Mouse (Mus musculus): ENCODE measurements at regions not wholly inside any gene's neighbourhood (a gene's known extent, or its start where the extent isn't known, plus 50 kb on each side); places are given as distances from the start of the nearest gene placed in this dataset.

DNA sequence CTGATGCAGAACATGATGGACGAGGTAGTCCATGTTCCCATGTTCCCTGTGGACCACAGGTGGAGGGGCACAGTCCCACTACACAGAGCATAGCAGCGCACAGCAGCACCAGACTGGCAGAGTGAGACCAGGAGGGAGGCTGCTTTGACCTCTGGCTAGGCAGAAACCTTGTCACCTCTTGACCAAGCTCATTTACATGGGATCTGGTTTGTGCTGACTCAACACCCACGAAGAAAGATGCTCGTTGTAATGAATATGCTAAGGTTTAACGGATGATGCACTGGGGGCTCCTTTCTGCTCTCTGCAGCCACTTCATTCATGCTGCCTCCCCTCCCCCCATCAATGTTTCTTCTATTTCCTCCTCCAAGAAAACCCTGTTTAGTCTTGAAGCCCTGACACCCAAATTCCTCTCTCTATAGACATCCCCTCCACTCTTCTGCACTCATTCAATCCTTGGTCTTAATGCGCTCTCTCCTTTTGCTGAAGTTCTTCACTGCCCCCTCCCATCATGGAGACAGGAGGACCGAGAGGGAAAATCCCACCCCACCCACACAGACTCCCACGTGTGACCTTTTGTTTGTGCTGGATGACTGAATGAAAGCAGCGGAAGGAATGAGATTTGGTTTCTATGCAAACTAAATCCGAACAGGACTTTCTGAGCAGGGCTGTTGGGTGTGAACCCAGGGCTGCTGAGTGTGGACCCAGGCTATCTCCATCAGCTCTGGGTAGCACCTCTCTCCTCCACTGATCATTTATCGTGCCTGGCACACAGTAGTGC is 156.6 kb upstream of the Spdye4c start:
- DNase-seq (ENCODE audit: low spot score), result no peak

DNA sequence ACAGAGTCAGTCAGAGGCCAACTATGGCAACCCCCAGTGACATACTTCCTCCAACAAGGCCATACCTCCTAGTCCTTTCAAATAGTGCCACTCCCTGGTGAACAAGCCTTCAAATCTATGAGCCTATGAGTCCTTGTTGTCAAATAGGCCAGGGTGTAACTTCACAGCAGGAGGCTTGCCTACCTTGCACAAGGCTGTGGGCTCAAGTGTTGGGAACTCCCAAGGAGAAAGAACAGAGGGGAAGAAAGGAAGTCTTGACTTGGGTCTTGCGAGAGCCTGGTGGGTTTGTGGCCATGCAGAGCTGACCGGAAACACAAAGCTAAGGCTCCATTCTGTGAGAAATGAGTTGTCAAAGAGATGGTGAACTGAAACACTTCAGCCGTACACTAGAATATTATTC is 154.6 kb upstream of the Spdye4c start:
- no peak for DNase-seq (ENCODE audit: low spot score)

DNA sequence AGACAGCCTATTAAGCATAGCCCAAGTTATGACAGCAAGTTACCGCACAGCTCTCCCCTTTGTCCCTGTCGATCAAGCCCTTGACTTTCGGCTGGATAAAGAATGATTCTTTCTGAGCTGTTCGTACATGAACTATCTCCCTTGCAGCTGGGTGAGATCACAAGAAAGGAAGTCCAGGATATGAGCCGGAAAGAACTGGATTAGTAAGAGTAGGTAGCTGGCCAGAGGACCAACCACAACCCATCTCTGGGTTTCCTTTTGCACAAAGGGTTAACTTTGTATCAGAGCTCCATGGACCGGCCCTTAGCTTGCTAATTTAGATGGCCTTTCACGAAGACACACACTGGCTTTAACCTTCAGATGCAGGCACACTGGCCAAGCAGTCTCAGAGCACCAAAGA is 153.3 kb upstream of the Spdye4c start:
- no peak for DNase-seq (ENCODE audit: low spot score)

DNA sequence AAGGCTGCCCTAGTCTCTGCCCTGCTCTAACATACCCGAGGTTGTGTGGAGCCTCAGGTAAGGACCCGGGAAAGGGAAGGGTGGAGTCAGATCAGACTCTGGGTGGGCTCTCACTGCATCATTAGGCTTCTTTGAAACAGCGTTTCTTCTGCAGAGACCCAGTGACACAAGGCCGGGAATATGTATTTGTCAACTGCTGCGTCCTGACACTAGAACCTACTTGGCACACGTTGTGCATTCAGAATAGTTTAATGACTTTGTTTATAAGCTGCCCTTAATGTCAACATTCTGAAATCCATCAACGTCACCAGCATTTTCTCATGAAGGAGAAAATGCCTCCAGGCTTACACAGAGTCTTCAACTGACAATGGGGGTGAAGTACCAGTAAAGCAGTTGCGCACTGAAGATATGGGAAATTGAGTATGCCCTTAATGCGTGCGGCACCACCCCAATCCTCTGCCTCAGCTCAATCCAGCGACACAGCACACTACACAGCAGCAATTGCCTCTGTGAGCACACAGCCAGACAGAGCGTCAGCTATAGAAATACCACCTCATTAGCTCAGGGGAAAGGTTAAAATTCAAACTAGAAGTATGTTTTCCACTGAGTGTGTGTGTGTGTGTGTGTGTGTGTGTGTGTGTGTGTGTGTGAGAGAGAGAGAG is 152.7 kb upstream of the Spdye4c start:
- DNase-seq (ENCODE audit: low spot score), result no peak

DNA sequence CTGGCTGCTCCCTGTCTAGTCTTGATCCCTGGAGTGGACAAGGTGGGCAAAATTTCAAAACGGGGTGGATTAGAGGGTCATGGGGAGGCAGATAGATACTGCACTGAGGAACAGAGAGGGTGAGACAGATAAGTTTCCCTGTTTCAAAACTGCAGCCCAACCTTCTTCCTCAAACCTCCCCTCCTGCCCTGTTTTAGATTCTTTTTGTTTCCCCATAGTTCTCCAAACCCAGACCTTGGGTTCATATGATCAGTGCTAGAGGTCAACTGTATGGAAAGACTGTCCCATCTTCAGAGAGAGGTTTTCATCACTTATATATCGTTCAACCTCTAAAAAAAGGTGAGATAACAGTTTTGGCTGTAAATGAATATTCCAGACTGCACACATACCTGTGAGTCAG is 152.1 kb upstream of the Spdye4c start:
- DNase-seq (ENCODE audit: low spot score), result no peak

DNA sequence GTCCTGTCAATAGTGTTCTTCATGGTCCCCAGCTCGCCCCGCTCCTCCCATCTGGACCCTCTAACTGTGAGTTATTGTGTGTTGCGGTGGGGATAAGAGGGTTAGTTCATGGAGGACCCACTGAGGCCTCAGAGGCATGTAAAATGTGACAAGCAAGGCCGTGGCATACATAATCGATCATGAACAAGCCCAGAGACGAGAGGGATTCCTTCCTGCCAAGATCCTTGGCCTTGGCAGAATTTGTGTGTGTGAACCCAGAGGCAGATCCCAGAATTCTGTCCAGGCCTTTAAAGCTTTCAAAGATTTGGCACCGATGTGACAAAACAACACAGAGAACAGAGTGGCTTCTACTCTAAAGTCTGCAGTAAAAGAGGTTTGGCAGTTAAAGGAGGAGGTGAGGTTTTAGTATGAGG is 146.4 kb upstream of the Spdye4c start:
- DNase-seq (ENCODE audit: low spot score), result no peak

DNA sequence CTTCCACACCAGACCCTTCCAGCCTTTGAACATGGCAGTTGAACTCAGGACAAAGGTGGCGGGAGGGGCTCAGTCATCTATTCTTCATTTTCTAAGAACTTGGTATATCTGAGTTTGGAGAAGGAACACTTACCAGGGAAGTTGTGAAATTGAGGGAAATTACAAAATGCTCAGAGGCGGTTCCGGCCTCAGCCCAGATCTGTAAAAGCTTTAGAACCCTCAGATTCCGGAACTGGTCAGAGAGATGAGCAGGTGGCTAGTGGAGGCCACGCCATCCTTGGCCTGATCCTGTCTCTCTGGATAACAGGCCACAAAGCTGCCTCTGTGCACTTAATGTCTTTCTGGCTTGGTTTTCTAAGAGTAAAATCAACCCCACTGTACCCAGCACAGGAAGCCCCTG is 145.6 kb upstream of the Spdye4c start:
- no peak for DNase-seq (ENCODE audit: low spot score)

DNA sequence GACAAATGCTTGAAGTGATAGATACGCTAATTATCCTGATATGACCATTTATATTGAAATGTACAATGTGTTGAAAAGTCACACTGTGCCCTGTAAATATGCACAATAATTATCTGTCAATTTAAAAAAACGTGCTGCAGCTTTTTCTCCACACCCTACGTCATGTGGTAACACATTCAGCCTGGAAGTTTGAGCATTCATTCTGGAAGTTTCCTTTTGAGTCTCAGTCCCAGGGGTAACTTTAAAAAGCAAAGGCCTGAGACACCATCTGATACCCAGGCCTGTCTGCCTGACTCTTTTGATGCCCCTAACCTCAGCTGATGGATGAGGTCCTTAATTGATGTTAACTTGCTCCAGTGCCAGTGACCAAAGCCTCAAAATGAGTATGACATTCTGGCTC is 141.7 kb upstream of the Spdye4c start:
- no peak for DNase-seq (ENCODE audit: low spot score)

DNA sequence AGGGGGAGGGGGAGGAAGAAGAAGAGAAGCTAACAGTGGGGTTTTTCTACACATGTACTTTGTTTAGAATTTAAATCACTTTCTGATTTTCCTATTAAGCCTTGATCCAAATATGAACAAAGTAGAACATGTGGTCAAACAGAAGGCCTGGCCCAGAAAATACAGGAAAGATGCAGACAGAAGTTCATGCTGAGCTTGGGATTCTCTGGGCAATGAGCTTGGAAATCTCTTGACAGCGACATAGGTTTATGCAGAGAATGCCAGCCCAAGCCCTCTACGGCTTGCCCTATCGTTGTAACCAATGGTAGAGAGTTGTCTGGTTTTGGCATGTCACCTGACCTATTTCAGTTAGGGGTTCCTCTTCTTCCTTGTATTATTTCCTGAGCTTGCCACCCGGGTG is 141.0 kb upstream of the Spdye4c start:
- no peak for DNase-seq (ENCODE audit: low spot score)

DNA sequence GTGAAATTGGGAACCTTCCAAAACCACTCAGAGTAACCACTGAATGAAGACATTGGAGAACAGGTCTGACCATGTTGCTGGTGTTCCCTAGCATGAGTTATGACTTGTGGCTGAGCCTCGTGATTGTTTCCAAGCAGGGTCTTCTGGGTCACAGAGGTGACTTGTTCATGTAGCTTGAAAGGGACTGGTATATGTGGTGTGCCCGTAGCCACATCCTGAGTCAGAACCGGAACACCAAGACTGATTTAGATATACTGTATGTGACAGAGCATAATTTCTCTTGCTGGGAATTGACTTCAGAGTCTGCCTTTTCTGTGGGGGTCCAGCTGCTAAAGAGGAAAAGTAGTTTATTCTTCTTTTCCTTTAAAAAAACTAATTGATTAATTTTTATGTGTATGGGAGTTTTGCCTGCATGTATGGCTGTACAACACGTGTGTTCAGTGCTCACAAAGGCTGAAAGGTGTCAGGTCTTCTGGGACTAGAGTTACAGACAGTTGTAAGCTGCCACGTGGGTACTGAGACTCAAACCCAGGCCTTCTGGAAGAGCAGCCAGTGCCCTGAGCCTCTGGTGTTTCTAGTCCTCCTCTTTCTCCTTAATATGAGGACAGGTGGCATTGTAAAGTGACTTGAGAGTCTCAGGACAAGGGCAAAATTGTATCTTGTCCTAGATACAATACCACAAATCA is 139.3 kb upstream of the Spdye4c start:
- DNase-seq (ENCODE audit: low spot score), result no peak

DNA sequence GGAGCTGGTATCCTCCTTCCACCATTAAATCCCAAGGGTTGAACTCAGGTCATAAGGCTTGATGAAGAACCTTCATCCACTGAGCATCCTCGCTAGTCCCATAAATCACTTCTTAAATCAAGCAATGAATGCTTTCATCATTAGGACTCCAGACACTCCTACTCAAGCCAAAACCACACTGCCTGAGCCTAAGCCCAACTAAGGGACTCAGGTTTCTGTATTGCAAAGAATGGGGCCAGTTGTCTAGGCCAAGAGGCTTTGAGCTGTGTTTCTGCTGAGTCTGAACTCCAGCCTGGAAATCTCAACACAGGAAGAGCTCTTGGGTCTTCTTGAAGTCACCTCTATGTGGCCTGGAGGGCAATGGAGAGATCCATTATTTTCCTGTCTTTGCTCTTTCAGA is 138.4 kb upstream of the Spdye4c start:
- no peak for DNase-seq (ENCODE audit: low spot score)

DNA sequence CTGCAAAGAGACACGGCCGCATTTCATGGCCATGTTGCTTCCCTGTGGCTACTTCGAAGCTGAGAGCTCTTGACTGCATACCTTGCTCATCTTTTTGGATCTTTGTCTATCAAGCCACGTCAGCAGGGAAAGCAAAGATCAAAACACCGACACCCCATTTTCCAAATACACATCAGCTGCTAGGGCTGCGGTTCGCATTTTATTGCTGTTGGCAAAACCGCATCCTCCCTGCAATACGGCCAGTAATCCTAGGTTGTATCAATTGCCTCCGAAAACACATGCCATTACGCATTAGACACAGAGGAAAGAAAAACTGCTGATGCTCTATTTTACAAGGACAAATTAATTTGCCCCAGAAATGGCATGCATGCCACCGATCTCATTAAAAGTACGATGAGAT is 136.5 kb upstream of the Spdye4c start:
- DNase-seq (ENCODE audit: low spot score), result no peak

DNA sequence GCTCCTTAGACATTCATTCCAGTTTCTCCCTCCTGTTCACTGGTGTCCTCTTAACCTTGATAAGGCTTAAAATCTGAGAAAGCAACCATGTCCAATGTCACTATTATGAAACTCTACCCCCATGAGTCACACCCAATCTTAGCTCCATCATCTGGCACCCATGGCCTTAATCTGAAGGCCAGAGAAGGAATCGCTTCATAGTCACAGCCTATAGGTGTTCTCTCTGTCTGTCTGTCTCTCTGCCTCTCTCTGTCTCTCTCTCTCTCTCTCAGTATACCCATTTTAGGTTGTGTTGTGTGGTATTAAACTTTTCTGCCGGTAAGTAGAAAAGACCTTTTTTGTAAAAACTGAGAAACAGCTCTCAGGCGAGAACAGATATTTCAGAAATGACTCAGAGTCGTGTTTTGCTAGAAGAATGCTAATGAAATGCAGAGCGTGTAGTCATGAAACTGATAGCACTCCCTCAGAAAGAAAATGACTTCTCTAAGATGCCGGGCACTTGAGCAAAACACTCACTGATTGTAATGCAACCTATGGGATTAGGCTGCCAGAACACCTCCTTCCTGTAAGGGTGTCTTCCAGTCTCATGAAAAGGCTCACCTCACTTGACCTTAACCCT is 133.3 kb upstream of the Spdye4c start:
- DNase-seq (ENCODE audit: low spot score), result no peak

DNA sequence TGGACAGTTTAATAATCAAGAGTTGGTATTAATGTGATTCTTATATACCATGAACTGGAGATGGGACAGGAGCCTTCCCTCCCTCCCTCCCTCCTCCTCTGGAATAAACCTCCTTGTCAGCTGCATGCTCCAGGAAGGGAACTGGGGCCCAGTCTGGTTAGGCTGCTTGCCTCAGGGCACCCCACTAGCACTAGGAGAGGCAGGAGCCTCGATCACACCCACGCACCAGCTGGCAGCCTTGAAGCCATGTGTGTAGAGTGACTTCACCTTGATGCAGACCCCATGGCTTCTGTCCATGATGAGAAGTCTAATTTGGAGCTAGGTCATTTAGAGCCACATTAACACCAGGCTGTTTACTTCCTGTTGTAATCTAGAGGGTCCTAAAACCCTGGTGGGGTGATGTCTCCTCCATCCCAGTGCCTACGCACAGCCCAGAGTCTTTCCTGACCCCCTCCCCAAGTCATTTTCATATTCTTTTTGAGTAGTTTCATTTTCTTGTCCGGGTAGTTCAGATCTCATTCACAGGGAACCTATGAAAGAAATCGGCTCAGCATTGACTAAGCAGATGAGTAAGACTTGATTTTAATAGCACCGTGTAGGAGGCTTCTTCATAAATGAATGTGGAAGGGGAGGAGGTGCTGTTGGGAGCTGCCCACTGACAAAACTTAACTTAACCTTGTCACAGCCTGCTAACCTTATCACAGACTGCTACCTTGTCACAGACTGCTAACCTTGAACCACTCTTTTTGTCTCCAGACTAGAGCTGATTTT is 125.6 kb upstream of the Spdye4c start:
- no peak for DNase-seq (ENCODE audit: low spot score)

DNA sequence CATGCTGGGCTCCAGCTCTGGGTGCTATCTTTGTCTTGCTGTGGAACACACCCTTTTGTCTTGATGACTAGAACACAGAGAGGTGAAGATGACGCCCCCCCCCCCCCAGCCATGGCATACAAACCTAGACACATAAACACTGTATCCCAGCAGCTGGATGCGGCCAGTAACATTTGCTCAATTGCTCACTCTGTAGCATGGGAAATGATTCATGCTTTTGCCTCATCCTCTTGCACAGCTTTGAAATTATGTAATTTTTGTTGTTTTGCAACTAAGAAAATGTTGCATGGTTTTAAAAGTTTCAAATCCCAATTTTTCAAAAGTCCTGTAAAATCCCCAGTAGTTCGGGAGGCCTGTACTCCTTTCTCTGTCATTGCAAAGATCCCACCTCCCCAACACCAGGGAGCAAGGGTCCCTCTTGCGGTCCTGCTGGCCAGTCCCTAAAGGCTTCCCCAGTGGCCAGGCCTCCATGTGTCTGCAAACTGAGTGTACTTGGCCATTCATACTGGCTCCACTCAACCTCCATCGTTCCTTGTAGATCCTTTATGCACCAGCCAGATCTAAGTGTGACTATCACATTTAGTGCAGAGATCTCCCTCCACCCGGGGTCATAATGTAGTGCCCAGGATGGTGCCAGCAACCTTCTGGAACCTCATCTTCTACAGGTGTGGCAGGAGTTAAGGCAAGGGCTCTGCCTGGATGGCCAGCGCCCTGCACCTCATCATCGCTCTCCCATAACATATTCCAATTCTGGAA is 123.3 kb upstream of the Spdye4c start:
- DNase-seq (ENCODE audit: low spot score), result no peak

DNA sequence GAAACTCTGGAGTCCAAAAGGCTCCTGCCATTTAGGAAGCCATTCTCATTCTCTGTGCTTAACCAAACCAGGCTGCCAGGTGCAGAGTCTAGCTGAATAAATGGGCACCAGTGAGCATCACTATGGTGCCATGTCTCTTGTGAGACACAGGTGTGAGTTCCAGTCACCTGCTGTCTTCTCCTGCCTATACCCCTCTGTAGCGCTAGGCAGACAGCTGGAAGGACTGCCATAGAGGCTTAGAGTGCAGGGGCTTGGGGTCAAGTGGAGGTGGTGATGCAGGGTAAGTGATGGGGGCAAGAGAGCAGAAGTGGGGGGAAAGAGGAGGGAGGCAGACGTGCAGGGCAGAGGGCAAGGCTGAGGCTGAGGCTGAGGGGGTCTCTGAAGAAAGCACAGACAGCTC is 122.7 kb upstream of the Spdye4c start:
- no peak for DNase-seq (ENCODE audit: low spot score)

DNA sequence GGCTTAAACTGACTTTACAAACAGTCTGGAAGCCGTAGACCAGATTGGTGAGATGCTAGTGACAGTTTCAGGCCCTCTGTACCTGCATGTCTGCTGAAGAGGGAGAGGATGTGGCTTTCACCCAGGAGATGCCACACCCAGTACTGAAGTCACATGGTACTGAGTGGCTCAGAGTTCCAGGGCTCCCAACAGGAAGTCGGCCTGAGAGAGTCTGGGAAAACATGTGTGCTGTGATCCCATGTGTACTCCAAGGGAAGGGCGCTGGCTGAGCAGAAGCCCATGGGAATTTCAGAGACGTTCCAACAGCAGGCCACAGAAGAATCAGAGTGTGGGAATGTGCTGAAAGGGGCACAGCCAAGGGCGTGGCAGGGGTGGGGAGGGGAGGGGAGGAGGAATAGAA is 120.7 kb upstream of the Spdye4c start:
- DNase-seq (ENCODE audit: low spot score), result peak; percentile 24

DNA sequence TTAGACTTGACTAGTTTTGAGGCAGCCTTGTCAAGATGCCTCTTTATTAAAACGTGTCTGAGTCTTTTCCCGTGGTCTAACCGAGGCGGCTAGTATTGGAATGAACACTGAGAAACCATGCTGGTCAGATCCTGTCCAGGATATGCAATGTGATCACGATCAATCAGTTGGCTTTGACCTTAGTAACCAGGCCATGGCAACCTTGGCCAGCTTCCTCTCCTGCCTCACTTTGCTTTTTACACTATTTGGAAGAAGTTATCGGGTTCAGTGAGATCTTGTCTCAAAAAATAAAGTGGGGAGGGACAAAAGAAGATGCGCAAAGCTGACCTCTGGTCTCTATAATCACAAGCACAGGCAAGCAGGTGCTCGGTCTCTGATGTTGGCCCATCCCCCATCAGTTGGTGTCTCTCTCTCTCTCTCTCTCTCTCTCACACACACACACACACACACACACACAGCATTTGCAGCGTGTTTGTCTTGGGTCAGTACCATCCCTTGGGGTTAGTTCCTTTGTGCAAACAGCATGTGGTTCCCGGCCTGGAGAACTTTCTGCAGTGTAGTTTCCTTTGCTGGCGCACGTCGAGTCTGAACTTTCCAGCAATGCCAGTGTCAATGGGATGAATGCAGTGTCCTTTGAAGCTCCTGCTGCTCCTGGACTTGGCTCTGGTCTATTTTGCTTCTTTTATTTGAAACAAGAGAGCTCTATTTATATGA is 117.6 kb upstream of the Spdye4c start:
- DNase-seq (ENCODE audit: low spot score), result no peak

DNA sequence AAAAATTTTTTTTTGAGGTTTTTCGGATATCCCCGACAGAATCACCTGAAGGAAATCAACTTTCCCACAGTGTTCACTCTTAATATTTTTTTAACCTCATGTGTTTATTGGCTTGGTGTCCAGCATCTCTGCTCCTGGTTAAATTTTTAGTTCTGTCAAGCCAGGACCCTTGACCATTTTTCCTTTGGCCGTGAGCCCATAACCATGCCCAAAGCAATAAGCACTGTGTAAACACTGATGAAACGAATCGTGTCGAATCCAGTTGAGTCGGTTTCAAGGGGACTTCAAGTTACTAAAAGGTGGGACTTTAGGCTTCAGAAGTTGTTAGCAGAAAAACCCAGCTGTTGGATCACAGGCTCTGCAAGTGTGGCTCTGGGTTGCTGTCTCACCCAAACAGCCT is 117.0 kb upstream of the Spdye4c start:
- no peak for DNase-seq (ENCODE audit: low spot score)

DNA sequence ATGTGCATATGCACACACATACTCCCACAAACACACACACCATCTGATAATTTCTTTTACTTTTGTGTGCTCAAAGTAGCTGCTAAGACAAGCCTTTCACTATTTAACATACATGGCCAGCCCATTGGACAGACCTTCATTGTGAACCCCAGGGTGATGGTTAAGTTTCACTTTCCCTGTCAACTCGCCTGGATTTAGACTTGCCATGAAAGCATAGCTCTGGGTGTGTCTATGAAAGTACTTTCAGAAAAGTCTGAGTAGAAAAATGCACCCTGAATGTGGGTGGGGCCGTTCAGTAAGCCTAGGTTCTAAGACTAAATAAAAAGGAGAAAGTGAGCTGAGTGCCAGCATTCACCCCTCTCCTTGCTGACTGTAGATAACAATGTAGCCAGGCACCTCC is 113.8 kb upstream of the Spdye4c start:
- no peak for DNase-seq (ENCODE audit: low spot score)
